Mouse (Mus musculus) olfactory bulb, adult 2 months (tissue): ENCODE data around the gene Phpt1.

Source experiments
- CTCF ChIP-seq: fragments of 200-500 bp; IDR thresholded peaks from 2 replicates; pipeline ENCODE4 v1.5.1; 2012; ENCODE audit warnings: low read depth, mild to moderate bottlenecking, low read length, moderate library complexity; ENCODE audit not compliant: insufficient read depth
- POLR2A ChIP-seq: fragments of 200-500 bp; IDR thresholded peaks from 2 replicates; pipeline ENCODE4 v1.6.1; 2012; ENCODE audit warnings: mild to moderate bottlenecking, low read depth, low read length, moderate library complexity; ENCODE audit not compliant: insufficient read depth

DNA sequence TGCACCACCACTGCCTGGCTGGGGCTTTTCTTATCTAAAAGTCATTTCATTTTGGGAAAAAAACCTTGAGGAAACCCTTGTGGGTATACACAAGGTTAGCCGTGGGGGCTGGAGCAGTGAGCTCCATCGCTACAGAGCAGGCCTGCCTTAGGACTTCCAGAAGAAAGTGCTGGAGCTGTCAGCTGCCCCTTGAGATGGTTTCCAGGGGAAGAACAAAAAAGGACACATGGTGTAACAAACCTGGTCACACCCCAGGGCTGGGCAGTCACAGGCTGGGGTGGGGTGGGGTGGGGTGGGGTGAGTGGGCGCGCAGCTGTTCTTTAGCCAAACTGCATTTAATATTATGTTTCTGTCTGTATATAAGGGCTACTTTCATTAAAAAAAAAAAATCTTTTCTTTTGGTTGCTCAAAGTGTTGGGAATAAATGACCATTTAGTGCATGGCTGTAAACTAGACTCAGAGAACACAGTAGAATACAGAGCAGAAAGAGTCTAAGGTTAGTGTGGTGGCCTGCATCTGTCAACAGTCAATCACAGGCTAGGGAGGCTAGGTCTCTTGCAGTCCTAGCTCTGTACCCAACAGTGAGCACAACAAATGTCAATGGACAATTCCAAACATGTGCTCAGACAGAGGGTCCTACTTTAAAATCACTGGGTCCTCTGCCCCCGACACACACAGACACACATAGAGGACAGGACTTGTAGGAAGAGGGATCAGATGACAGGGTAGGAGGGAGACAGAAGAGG lies 21.9 kb upstream of the Phpt1 start:
- TF ChIP-seq CTCF (no peak), POLR2A (no peak)
